Mouse (Mus musculus): ENCODE data around the gene Gm19345.

DNA sequence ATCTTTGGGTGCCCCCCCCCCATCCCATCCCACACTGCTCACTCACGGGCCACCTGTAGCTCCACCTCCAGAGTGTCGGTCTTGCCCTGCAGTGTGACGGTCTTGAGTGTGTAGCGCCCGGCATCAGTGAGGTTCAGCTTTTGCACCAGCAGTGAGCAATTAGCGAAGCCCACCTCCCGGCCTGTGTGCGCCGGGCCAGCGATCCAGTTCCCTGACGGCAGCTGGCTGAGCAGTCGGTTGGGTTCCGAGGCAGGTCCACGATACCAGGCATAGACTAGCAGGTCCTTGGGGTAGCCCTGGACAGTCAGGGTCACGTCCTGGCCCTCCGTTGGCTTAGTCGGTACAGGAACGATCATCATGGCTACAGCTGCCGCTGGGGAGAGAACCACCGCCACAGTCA is 1.7 kb downstream of the Gm19345 start:
- TF ChIP-seq CTCF (IDR thresholded peaks at IDR 0.05; ENCODE audit: low read depth, low read length), result no peak
- TF ChIP-seq POLR2A (IDR thresholded peaks at IDR 0.05; ENCODE audit: extremely low read depth, insufficient read depth, low read length), result no peak

Measured in liver, adult 2 months (tissue).